Mouse (Mus musculus): ENCODE results near the gene Gramd1b. TPM values are rescaled to one million over a fixed set of nuclear protein-coding genes. Genes with fewer than 3 reads are reported as not detected.

Gramd1b gene
- polyA plus RNA-seq, 1 experiment from 2014 or later = 2.9 TPM

DNA sequence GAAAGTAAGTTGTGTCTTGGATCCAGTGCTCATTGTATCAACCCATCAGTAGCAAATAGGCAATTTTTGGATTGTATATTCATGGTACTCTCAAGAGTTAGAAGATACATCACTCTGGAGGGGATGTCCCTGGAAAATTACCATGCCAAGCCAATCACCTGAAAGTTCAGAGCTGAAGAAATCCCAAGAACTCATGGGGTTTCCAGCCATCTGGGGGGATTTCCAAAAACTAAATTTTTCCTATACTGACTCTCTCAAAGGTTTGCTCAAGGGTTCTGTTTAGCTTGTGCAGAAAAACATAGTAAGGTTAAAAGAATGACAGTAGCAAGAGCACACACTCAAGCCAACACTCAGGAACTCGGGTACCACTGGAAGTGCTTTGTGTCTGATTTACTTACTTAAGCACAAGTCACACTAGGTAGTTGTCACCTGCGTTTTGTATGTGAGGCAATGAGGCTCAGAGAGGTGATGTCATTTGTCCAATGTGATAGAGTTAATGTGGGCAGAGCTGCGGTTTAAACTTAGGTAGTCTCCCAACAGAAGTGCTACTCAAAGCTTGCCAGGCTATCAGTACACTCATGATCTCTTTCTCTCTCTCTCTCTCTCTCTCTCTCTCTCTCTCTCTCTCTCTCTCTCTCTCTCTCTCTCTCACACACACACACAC, 6.0 kb upstream of the Gramd1b start:
- Histone ChIP-seq H3K4me3 (ENCODE audit: low read depth, low read length) (no peak overlapping the region), H3K27ac (replicated peaks; ENCODE audit: low read depth, low read length) (no peak overlapping the region), H3K9me3 (replicated peaks; ENCODE audit: control insufficient read depth, low read length) (no peaks in the 10 kb centered on the region), H3K36me3 (replicated peaks; ENCODE audit: control insufficient read depth, insufficient read depth, low read depth, low read length) (no peaks in the 10 kb centered on the region), H3K9ac (replicated peaks; ENCODE audit: low read length) (no peak overlapping the region), H3K4me2 (ENCODE audit: low read depth, low read length) (no peak overlapping the region), H3K4me1 (ENCODE audit: control insufficient read depth, insufficient read depth, low read length) (no peaks in the 10 kb centered on the region), H3K27me3 (ENCODE audit: control insufficient read depth, insufficient read depth, low read length) (no peaks in the 10 kb centered on the region)
- DNase-seq (ENCODE audit: low spot score) = no peak
- no peak for ATAC-seq (replicated peaks; ENCODE audit: insufficient number of reproducible peaks, low FRiP score, low TSS enrichment, low read depth)
- 87% methylated on average over 3 of the region's 3 CpGs for WGBS

DNA sequence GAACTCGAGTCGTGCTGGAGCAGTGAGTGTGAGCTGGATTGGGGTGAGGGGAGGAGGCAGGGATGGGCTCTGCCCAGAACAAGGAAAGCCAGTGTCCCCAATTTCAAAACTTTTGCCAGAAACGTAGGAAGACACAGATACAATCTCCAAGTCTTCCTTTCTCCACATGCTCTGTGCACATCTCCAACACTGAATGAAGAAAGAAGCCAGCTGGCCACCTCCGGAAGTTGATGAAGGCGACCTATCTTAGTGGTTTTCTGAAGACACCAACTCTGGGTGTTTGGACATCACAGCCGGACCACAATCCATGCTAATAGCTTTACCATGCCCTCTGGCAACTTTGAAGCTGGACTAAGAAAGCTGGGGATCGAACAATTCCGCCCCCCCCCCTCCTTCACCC, 647 bp downstream of the Gramd1b start:
- Histone ChIP-seq H3K9ac (replicated peaks; ENCODE audit: low read length) (no peak overlapping the region; the same call in 1 of the 2 replicates), H3K9me3 (replicated peaks; ENCODE audit: control insufficient read depth, low read length) (no peaks in the 10 kb centered on the region), H3K36me3 (replicated peaks; ENCODE audit: control insufficient read depth, insufficient read depth, low read depth, low read length) (no peaks in the 10 kb centered on the region), H3K4me1 (ENCODE audit: control insufficient read depth, insufficient read depth, low read length) (no peaks in the 10 kb centered on the region), H3K4me3 (ENCODE audit: low read depth, low read length) (peak overlapping the region; percentile 42; the same call in 1 of the 2 replicates), H3K27ac (replicated peaks; ENCODE audit: low read depth, low read length) (no peak overlapping the region), H3K4me2 (ENCODE audit: low read depth, low read length) (peak overlapping the region; percentile 57), H3K27me3 (ENCODE audit: control insufficient read depth, insufficient read depth, low read length) (peaks cover 4% of the 10 kb centered on the region)
- 55% methylated on average over 8 of the region's 8 CpGs for WGBS
- ATAC-seq (replicated peaks; ENCODE audit: insufficient number of reproducible peaks, low FRiP score, low TSS enrichment, low read depth) (no peak), DNase-seq (ENCODE audit: low spot score) (no peak)

DNA sequence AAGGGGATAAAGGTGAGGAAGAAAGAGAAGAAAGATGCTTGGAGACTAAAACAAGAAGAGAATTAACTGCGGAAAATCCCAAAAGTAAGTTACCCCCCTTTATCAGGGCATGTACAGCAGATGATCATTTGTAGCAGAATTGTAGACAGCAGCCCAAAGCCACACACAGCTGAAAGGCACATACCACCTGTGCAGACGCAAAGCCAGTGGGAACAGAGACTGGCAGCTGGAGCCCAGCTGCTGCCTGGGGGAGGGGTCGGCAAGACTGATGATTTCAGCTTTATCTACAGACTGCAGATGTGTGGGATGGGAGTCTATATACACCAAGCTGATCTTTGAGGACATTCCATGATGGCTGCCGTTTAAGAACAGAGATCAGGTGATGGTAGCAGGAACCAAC, 2.5 kb downstream of the Gramd1b start:
- DNase-seq (ENCODE audit: low spot score) = no peak
- Histone ChIP-seq H3K9ac (replicated peaks; ENCODE audit: low read length) (no peak overlapping the region), H3K4me3 (ENCODE audit: low read depth, low read length) (no peak overlapping the region), H3K36me3 (replicated peaks; ENCODE audit: control insufficient read depth, insufficient read depth, low read depth, low read length) (no peaks in the 10 kb centered on the region), H3K4me2 (ENCODE audit: low read depth, low read length) (no peak overlapping the region), H3K27me3 (ENCODE audit: control insufficient read depth, insufficient read depth, low read length) (peaks cover 4% of the 10 kb centered on the region), H3K27ac (replicated peaks; ENCODE audit: low read depth, low read length) (no peak overlapping the region), H3K9me3 (replicated peaks; ENCODE audit: control insufficient read depth, low read length) (no peaks in the 10 kb centered on the region), H3K4me1 (ENCODE audit: control insufficient read depth, insufficient read depth, low read length) (no peaks in the 10 kb centered on the region)
- WGBS = 53% methylated on average over 4 of the region's 4 CpGs
- ATAC-seq (replicated peaks; ENCODE audit: insufficient number of reproducible peaks, low FRiP score, low TSS enrichment, low read depth) = no peak

DNA sequence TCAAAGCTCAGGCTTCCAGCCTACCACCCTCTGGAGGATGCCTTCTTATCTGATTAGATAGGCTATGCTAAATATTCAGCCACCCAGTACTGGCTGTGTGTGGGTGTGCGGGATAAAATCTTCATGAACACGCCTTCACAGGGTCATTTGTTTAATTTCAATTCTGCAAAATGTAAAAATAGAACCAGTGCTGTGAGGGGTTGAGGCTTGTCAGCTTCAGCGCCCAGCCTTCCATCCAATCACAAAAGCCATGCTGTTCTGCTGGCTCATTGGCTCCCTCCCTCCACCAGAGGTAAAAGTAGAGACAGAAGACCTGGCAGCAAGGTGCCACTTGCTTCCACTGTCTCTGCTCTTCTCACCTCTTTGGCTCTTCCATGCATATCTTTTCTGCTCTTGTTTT, 4.3 kb downstream of the Gramd1b start:
- Histone ChIP-seq H3K4me3 (ENCODE audit: low read depth, low read length) (no peak overlapping the region), H3K36me3 (replicated peaks; ENCODE audit: control insufficient read depth, insufficient read depth, low read depth, low read length) (no peaks in the 10 kb centered on the region), H3K27ac (replicated peaks; ENCODE audit: low read depth, low read length) (no peak overlapping the region), H3K4me1 (ENCODE audit: control insufficient read depth, insufficient read depth, low read length) (no peaks in the 10 kb centered on the region), H3K9ac (replicated peaks; ENCODE audit: low read length) (no peak overlapping the region), H3K27me3 (ENCODE audit: control insufficient read depth, insufficient read depth, low read length) (peaks cover 4% of the 10 kb centered on the region), H3K9me3 (replicated peaks; ENCODE audit: control insufficient read depth, low read length) (no peaks in the 10 kb centered on the region), H3K4me2 (ENCODE audit: low read depth, low read length) (no peak overlapping the region)
- WGBS = 60% methylated on average over 3 of the region's 3 CpGs
- ATAC-seq (replicated peaks; ENCODE audit: insufficient number of reproducible peaks, low FRiP score, low TSS enrichment, low read depth) (no peak), DNase-seq (ENCODE audit: low spot score) (no peak)

DNA sequence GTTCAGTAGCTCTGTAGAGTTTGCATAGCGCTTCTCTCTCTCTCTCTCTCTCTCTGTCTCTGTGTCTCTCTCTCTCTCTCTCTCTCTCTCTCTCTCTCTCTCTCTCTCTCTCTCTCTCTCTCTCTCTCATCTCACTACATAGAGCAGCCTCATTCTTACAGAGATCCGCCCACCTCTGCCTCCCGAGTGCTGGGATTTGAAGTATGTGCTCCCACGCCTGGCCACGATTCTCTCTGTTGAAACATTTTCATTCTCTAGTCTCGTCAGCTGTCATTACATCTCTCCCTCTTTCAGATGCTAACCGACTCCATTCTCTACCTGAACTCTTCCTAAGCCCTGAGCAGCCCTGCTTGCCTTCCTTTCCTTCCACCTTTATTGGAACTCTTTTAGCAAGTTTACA, 9.0 kb downstream of the Gramd1b start:
- Histone ChIP-seq H3K9ac (replicated peaks; ENCODE audit: low read length) (no peak overlapping the region), H3K4me2 (ENCODE audit: low read depth, low read length) (no peak overlapping the region), H3K4me3 (ENCODE audit: low read depth, low read length) (no peak overlapping the region), H3K36me3 (replicated peaks; ENCODE audit: control insufficient read depth, insufficient read depth, low read depth, low read length) (no peaks in the 10 kb centered on the region), H3K27me3 (ENCODE audit: control insufficient read depth, insufficient read depth, low read length) (no peaks in the 10 kb centered on the region), H3K9me3 (replicated peaks; ENCODE audit: control insufficient read depth, low read length) (no peaks in the 10 kb centered on the region), H3K4me1 (ENCODE audit: control insufficient read depth, insufficient read depth, low read length) (no peaks in the 10 kb centered on the region), H3K27ac (replicated peaks; ENCODE audit: low read depth, low read length) (no peak overlapping the region)
- DNase-seq (ENCODE audit: low spot score) (no peak), ATAC-seq (replicated peaks; ENCODE audit: insufficient number of reproducible peaks, low FRiP score, low TSS enrichment, low read depth) (no peak)
- WGBS = 71% methylated on average over 7 of the region's 7 CpGs

DNA sequence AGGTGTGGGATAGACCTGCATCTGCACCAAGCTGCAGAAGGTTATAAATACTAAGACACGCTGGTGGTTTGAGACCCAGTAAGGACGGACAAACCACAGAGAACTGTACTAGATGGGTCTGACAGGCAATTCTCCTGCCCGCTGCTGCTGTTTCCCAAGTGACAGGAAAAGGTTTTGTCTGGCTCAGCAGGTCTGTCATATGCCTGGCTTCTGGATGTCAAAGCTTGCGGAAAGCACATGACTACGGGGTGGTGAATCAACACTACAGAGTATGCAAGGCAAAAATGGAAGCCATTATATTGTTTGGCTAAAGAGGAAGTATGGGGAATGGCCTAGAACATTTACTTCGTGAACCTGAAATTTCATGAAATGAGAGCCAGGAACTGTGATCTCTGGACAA, 10.1 kb downstream of the Gramd1b start:
- Histone ChIP-seq H3K9me3 (replicated peaks; ENCODE audit: control insufficient read depth, low read length) (no peaks in the 10 kb centered on the region), H3K4me3 (ENCODE audit: low read depth, low read length) (no peak overlapping the region), H3K4me1 (ENCODE audit: control insufficient read depth, insufficient read depth, low read length) (no peaks in the 10 kb centered on the region), H3K4me2 (ENCODE audit: low read depth, low read length) (no peak overlapping the region), H3K27ac (replicated peaks; ENCODE audit: low read depth, low read length) (no peak overlapping the region), H3K9ac (replicated peaks; ENCODE audit: low read length) (no peak overlapping the region), H3K36me3 (replicated peaks; ENCODE audit: control insufficient read depth, insufficient read depth, low read depth, low read length) (no peaks in the 10 kb centered on the region), H3K27me3 (ENCODE audit: control insufficient read depth, insufficient read depth, low read length) (no peaks in the 10 kb centered on the region)
- DNase-seq (ENCODE audit: low spot score) = no peak
- no peak for ATAC-seq (replicated peaks; ENCODE audit: insufficient number of reproducible peaks, low FRiP score, low TSS enrichment, low read depth)
- WGBS = 80% methylated on average over 6 of the region's 6 CpGs

DNA sequence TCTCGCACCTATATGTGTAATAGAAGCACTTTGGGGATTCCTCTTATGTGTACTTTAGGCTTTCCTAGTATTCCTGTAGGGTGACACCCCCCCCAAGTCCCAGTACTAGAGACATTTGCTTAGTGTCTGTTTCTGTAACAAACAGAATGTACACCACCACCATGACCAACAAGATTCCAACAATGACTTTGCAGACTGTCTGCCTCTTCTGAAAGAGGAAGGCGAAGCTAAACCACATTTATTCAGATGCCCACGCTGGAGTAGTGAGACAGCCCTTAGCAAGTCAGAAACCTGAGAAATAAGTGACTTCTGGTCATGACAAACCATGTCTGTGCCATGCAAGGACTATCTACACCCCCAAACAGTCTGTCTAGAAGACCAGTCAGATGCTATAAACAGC, 11.9 kb downstream of the Gramd1b start:
- Histone ChIP-seq H3K4me1 (ENCODE audit: control insufficient read depth, insufficient read depth, low read length) (no peaks in the 10 kb centered on the region), H3K4me3 (ENCODE audit: low read depth, low read length) (no peak overlapping the region), H3K4me2 (ENCODE audit: low read depth, low read length) (no peak overlapping the region), H3K9me3 (replicated peaks; ENCODE audit: control insufficient read depth, low read length) (no peaks in the 10 kb centered on the region), H3K27ac (replicated peaks; ENCODE audit: low read depth, low read length) (no peak overlapping the region), H3K36me3 (replicated peaks; ENCODE audit: control insufficient read depth, insufficient read depth, low read depth, low read length) (no peaks in the 10 kb centered on the region), H3K27me3 (ENCODE audit: control insufficient read depth, insufficient read depth, low read length) (no peaks in the 10 kb centered on the region), H3K9ac (replicated peaks; ENCODE audit: low read length) (no peak overlapping the region)
- DNase-seq (ENCODE audit: low spot score) (no peak), ATAC-seq (replicated peaks; ENCODE audit: insufficient number of reproducible peaks, low FRiP score, low TSS enrichment, low read depth) (no peak)
- WGBS = 83% methylated on average over 3 of the region's 3 CpGs

DNA sequence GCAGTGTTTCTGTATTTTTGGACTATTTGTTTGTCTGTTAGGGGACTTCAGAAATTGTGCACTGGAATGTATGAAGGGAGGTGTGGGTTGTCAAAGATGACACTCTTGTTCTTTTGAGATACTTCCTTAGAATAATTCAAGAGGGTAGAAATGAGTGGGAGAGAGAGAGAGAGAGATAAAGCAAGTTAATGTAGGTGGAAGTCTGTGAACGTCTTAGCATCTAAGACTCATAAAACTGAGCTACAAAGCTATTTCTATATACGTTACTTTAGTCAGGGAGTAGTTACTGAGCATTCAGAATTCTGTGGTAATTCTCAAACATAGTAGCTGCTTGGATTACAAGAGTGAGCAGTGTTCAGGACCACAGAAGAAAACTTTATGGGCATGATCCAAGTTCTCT, 19.2 kb downstream of the Gramd1b start:
- Histone ChIP-seq H3K9ac (replicated peaks; ENCODE audit: low read length) (no peak overlapping the region), H3K4me3 (ENCODE audit: low read depth, low read length) (no peak overlapping the region), H3K4me2 (ENCODE audit: low read depth, low read length) (no peak overlapping the region), H3K36me3 (replicated peaks; ENCODE audit: control insufficient read depth, insufficient read depth, low read depth, low read length) (no peaks in the 10 kb centered on the region), H3K27me3 (ENCODE audit: control insufficient read depth, insufficient read depth, low read length) (no peaks in the 10 kb centered on the region), H3K4me1 (ENCODE audit: control insufficient read depth, insufficient read depth, low read length) (no peaks in the 10 kb centered on the region), H3K27ac (replicated peaks; ENCODE audit: low read depth, low read length) (no peak overlapping the region), H3K9me3 (replicated peaks; ENCODE audit: control insufficient read depth, low read length) (no peaks in the 10 kb centered on the region)
- no peak for ATAC-seq (replicated peaks; ENCODE audit: insufficient number of reproducible peaks, low FRiP score, low TSS enrichment, low read depth)
- 70% methylated on average over 2 of the region's 2 CpGs for WGBS
- DNase-seq (ENCODE audit: low spot score) = no peak

Measured in embryonic facial prominence, embryonic 11.5 days (tissue).